Mouse (Mus musculus) bone marrow, adult 2 months (tissue): Measurements from ENCODE around the gene Gm21860. TPM values are rescaled to one million over a fixed set of nuclear protein-coding genes. Genes with fewer than 3 reads are reported as not detected.
"Not testable (repeated sequence)": the region's sequence is repeated elsewhere in the genome, so short reads cannot be mapped to it uniquely, and the experiment has no call there.

ENCODE experiments used
- H3K27ac ChIP-seq: fragments of 200-500 bp; 2 replicates; pipeline ENCODE4 v1.5.1; 2012; ENCODE audit warnings: low read depth, mild to moderate bottlenecking, control low read depth, inconsistent platforms, low read length; ENCODE audit not compliant: control insufficient read depth, poor library complexity, insufficient read depth
- H3K4me1 ChIP-seq: fragments of 200-500 bp; 2 replicates; pipeline ENCODE4 v1.6.1; 2011; ENCODE audit warnings: low read length; ENCODE audit not compliant: control insufficient read depth, insufficient read depth
- H3K4me3 ChIP-seq: fragments of 200-500 bp; replicated peaks from 2 replicates; pipeline ENCODE3; 2011; ENCODE audit warnings: mild to moderate bottlenecking, low read depth, low read length, control low read depth; ENCODE audit not compliant: control insufficient read depth
- CTCF ChIP-seq: fragments of 200-500 bp; IDR thresholded peaks from 2 replicates; pipeline ENCODE4 v1.5.1; 2011; ENCODE audit warnings: low read length, control low read depth; ENCODE audit not compliant: control insufficient read depth, insufficient read depth
- POLR2A ChIP-seq: fragments of 200-500 bp; IDR thresholded peaks from 2 replicates; pipeline ENCODE4 v1.6.1; 2011; ENCODE audit warnings: low read depth, mild to moderate bottlenecking, control low read depth, low read length, borderline replicate concordance; ENCODE audit not compliant: control insufficient read depth
- WGBS: fragments of 180-500 bp; shearing (Covaris S2); methylation state at CpG from one replicate; pipeline ENCODE4 v1.1.7; 2018; 5-methylcytosine and 5-hydroxymethylcytosine counted together
- polyA plus RNA-seq: library from polyadenylated mRNA; stranded (reverse); fragments of >200 nt; gene quantifications from 2 replicates; pipeline ENCODE4 v1.2.4, GENCODE M21; 2011; ENCODE audit warnings: low replicate concordance; ENCODE audit not compliant: missing spikeins, insufficient read depth, insufficient read length

Gene Gm21860
- not detected in 2 replicates for polyA plus RNA-seq

DNA sequence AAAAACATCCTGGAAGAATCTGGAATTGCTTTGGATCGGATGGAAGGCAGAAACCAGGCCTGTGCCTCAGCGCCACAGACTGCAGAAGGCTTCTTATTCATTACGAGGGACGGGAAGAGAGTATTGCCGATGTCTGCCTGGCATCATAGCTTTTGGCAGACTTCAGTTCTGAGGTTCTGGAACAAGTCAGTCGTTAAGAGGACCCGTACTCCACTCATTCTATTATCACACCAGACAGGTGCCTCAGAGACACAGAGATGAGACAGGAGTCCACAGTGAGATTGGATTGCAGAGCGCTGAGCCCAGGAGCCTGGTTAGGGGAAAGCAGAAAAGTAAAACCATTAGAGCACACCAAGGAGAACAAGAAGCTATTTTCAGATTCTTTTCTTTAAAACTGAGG is at the start of gene Gm21860:
Gene Gm21860, minus strand, starts transcription at position 101 of the 400 bp plus-strand sequence.
- not testable (repeated sequence) for H3K4me1 ChIP-seq, H3K4me3 ChIP-seq, H3K27ac ChIP-seq
- no CpG with 5 or more reads among the region's 8 CpGs for WGBS

DNA sequence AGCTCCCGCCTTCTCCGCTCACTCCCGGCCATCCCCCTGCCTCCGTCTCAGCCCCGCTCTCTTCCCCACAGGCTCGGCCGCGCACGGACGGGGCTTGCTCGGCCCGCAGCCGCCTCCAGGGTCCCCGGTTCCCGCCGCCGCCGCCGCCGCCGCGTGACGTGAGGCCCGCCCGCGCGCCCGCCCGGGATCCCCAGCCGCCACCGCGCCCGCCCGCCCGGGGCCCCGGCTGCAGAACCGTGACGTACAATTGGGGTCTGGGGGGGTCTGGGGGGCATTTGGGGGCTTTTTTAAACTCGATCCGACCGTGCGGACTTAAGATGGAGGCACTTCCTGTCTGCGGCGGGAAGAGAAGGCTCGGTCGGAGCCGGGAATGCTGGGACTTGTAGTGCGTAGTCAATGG is 29.8 kb upstream of the Gm21860 start, which contains the start of gene Gm47283:
Gene Gm47283, plus strand, starts transcription at position 301 of the 400 bp plus-strand sequence.
- H3K27ac ChIP-seq, H3K4me1 ChIP-seq, H3K4me3 ChIP-seq: not testable (repeated sequence)
- no CpG with 5 or more reads among the region's 48 CpGs for WGBS

DNA sequence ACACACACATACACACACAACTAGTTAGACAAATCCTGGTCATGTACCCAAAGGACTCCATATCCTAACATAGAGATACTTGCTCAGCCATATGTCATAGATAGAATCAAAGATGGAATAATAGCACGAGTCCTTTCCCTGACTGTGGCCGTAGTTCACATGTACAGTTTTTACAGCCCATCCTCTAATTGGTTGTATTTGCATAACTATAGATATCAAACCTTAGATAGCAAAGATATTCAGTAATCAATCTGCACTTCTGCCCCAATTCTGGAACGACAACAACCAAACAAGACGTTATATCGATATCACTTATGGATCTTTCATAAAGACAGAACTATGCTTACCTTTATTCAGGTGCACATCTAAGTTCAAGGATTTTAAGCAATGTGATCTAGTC is 9.4 kb downstream of the Gm21860 start:
- WGBS: 91% methylated on average over 5 of the region's 5 CpGs
- not testable (repeated sequence) for H3K4me1 ChIP-seq, H3K27ac ChIP-seq, H3K4me3 ChIP-seq

DNA sequence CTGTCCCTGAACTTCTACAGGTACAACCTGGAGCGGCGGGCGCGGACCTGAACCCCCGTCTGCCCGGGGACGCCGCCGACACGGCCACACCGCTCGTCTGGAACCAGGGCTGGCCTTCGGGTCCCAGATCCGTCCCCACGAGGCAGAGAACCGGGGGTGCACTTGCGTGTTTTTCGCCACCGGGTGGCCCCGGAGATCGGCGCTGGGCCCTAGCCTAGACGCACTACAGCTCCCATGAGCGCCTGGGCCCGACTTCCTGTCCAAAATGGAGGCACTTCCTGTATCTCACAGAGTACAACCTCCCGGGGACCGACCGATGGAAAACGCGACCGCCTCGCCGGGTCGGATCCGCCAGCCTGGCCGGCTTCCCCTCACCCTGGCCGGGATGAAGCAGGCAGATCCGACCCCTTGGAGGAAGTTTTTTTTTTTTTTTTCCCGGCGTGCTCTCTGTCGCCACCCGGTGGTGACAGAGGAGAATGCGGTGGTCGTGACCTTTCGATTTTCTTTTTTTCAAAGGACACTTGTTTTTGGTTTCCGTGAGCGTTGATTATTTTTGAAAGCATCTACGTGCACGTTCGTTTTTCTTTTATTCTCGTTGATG is 10.1 kb downstream of the Gm21860 start:
- not testable (repeated sequence) for H3K27ac ChIP-seq, H3K4me3 ChIP-seq, H3K4me1 ChIP-seq
- 63% methylated on average over 51 of the region's 51 CpGs for WGBS

DNA sequence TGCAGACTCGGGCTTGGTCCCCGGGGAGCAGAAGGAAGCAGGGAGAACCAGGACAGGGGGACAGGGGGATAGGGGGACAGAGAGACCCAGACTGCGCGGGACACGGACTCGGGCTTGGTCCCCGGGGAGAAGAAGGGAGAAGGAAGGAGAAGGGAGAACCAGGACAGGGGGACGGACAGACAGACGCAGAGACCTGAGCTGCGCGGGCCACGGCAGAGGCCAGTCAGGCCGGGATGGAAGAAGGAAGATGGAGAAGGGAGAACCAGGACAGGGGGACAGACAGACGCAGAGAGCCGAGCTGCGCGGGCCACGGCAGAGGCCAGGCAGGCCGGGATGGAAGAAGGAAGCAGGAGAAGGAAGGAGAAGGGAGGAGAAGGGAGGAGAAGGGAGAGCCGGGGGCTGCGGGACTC is 10.8 kb downstream of the Gm21860 start:
- 100% methylated on average over 2 of the region's 21 CpGs for WGBS
- Histone ChIP-seq H3K4me1 (no peaks in the 10 kb centered on the region), H3K4me3 (no peak overlapping the region), H3K27ac (no peak overlapping the region)
- no peak for TF ChIP-seq CTCF
- TF ChIP-seq POLR2A: no peak

DNA sequence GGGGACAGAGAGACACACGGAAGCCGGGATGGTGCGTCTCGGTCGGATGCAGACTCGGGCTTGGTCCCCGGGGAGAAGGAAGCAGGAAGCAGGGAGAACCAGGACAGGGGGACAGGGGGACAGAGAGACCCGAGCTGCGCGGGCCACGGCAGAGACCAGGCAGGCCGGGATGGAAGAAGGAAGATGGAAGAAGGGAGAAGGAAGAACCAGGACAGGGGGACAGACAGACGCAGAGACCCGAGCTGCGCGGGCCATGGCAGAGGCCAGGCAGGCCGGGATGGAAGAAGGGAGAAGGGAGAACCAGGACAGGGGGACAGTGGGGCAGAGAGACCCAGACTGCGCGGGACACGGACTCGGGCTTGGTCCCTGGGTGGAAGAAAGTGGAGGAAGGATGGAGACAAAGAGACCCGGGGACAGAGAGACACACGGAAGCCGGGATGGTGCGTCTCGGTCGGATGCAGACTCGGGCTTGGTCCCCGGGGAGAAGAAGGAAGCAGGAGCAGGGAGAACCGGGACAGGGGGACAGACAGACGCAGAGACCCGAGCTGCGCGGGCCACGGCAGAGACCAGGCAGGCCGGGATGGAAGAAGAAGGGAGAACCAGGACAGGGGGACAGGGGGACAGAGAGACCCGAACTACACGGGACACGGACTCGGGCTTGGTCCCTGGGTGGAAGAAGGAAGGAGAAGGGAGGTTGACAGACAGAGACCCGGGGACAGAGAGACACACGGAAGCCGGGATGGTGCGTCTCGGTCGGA is 11.4 kb downstream of the Gm21860 start:
- 85% methylated on average over 45 of the region's 46 CpGs for WGBS
- not testable (repeated sequence) for H3K4me1 ChIP-seq, H3K4me3 ChIP-seq, H3K27ac ChIP-seq

DNA sequence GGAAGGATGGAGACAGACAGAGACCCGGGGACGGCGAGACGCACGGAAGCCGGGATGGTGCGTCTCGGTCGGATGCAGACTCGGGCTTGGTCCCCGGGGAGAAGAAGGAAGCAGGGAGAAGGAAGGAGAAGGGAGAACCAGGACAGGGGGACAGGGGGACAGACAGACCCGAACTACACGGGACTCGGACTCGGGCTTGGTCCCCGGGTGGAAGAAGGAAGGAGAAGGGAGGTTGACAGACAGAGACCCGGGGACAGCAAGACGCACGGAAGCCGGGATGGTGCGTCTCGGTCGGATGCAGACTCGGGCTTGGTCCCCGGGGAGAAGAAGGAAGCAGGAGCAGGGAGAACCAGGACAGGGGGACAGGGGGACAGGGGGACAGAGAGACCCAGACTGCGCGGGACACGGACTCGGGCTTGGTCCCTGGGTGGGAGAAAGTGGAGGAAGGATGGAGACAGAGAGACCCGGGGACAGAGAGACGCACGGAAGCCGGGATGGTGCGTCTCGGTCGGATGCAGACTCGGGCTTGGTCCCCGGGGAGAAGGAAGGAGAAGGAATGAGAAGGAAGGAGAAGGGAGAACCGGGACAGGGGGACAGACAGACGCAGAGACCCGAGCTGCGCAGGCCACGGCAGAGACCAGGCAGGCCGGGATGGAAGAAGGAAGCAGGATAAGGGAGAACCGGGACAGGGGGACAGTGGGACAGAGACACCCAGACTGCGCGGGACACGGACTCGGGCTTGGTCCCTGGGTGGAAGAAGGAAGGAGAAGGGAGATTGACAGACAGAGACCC is 12.2 kb downstream of the Gm21860 start:
- H3K27ac ChIP-seq, H3K4me3 ChIP-seq, H3K4me1 ChIP-seq: not testable (repeated sequence)
- WGBS: 87% methylated on average over 49 of the region's 49 CpGs

DNA sequence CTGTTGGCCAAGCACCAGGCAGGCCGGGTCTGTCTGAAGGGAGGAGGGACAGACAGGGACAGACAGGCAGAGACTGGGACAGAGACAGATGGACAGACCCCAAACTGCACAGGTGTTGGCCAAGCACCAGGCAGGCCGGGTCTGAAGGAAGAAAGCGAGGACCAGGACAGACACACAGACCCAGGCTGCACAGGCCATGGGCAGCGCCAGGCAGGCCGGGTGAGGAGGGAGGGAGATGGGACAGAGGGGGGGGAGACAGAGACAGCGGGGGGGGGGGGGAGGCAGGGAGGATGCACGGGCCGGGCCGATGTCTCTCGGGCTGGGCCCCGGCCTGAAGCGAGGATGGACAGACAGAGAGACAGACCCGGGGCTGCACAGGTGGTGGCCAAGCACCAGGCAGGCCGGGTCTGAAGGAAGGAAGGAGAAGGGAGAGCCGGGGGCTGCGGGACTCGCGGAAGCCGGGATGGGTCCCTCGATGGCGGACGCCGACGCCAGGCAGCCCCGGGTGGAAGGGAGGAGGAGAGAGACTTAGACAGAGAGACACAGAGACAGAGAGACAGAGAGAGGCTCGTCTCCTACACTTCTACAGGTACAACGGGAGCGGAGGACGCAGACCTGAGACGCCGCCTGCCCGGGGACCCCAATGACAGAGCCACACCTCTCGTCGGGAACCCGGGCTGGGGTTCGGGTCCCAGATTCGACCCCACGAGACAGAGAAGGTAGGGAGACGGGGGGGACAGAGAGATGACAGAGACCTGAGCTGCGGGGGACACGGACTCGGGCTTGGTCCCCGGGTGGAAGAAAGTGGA is 13.0 kb downstream of the Gm21860 start:
- not testable (repeated sequence) for H3K4me3 ChIP-seq, H3K27ac ChIP-seq, H3K4me1 ChIP-seq
- WGBS: 84% methylated on average over 43 of the region's 43 CpGs

DNA sequence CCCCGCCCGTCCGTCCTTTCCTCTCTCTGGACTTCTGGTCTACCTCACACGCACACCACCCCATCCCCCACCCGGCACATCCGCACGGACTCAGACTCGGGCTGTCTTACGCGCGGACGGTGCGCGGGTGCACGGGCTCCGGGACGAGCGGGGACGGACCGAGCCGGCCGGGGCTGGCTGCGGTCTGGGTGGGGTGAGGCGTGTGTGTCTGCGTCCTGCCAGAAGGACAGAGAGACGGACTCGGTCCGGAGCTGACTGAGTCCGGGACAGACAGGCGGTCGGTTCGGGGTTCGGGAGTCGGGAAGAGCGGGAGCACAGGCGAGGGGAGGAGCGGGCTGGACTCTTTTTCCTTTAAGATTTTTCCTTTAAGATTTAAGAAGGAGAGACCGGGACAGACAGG is 13.6 kb downstream of the Gm21860 start:
- not testable (repeated sequence) for H3K27ac ChIP-seq, H3K4me3 ChIP-seq, H3K4me1 ChIP-seq
- 83% methylated on average over 38 of the region's 38 CpGs for WGBS
